Mouse (Mus musculus) midbrain, embryonic 10.5 days (tissue): Measurements from ENCODE around the gene Ucma. TPM values are rescaled to one million over a fixed set of nuclear protein-coding genes. Genes with fewer than 3 reads are reported as not detected.

Source experiments
- DNase-seq: peaks from one replicate; pipeline ENCODE4 v3.0.0-alpha.2; 2017; ENCODE audit warnings: low spot score
- H3K27ac ChIP-seq: fragments of 300-500 bp; sonication (generic); replicated peaks from 2 replicates; pipeline ENCODE4 v1.5.1; 2016; ENCODE audit warnings: mild to moderate bottlenecking
- H3K27me3 ChIP-seq: fragments of 300-500 bp; sonication (generic); 2 replicates; pipeline ENCODE4 v1.6.1; 2016; ENCODE audit warnings: low read depth, mild to moderate bottlenecking; ENCODE audit not compliant: poor library complexity, severe bottlenecking
- H3K36me3 ChIP-seq: fragments of 300-500 bp; sonication (generic); 2 replicates; pipeline ENCODE4 v1.6.1; 2016; ENCODE audit warnings: mild to moderate bottlenecking, moderate library complexity
- H3K4me1 ChIP-seq: fragments of 300-500 bp; sonication (generic); 2 replicates; pipeline ENCODE4 v1.6.1; 2016
- H3K4me3 ChIP-seq: fragments of 300-500 bp; sonication (generic); 2 replicates; pipeline ENCODE4 v1.5.1; 2016; ENCODE audit warnings: mild to moderate bottlenecking, moderate library complexity
- H3K9me3 ChIP-seq: fragments of 300-500 bp; sonication (generic); replicated peaks from 2 replicates; pipeline ENCODE4 v1.6.1; 2016; ENCODE audit warnings: mild to moderate bottlenecking
- WGBS: fragments of 180-500 bp; shearing (Covaris S2); methylation state at CpG from one replicate; pipeline ENCODE4 v1.1.7; 2016; 5-methylcytosine and 5-hydroxymethylcytosine counted together
- polyA plus RNA-seq: library from polyadenylated mRNA; unstranded; fragments of >200 nt; fragmentation: Nextera tagmentation; extraction: Ambion mirVana; gene quantifications from 2 replicates; pipeline ENCODE4 v1.2.1, GENCODE M21; 2016

Gene Ucma
- polyA plus RNA-seq, 1 experiment from 2014 or later = not detected

DNA sequence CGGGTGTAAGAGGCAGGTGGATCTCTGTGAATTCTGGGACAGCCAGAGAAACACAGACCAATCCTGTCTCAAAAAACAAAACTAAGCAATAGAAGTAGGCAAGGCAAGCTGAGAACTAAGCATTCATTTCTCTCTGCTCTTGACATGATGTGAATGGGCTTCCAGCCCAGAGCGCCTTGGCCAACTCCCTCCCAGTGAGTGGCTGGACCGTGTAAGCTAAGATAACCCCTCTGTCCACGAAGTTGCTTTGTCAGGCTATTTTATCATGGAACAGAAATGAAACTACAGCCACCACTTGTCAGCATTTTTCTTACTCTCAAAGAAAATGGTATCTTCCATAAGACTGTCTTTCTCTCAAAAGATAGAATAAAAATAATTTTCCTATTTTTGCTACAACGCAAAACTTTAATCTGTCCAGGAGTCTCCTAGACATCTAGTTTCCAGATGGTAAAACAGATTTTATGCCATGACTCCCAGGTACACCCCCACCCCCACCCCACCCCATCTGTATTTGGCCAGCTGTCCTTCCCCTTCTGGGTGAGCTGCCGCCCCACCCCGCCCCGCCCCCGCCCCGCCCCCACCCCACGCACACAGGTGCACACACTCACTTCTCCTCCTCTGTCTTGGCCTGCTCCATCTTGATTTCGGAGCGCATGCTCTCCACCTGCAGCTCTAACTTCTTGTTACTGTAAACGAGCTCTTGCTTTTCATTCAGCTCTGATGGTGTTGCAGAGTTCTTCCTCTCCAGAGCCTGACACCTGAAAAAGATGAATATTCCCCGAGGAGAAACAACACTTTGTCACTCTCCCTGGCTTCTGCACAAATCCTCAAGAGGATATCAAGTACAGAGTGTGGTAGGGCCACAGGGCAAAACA is 57.9 kb downstream of the Ucma start:
- Histone ChIP-seq H3K27ac (no peak overlapping the region), H3K36me3 (no peaks in the 10 kb centered on the region), H3K27me3 (no peaks in the 10 kb centered on the region), H3K9me3 (no peaks in the 10 kb centered on the region), H3K4me1 (peaks cover 6% of the 10 kb centered on the region; the same call in 1 of the 2 replicates), H3K4me3 (no peak overlapping the region)
- 80% methylated on average over 14 of the region's 15 CpGs for WGBS
- no peak for DNase-seq

DNA sequence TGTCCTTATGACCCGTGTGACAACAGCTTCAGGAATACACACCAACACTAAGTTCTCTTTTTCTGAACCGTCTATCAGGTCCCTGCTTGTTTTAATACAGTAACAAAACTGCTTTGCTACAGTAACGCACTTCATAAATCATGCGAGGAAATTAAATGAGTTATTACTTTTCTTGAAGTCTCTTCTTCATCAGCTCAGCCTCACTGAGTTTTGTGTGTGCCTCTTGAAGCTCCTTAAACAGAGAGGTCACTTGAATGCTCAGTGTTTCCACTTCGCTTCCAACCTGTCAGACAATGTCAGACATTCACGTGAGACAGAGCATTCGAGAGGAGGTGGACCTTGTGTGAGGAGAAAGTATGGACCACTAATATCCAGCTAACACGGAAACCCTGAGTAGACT is 58.9 kb downstream of the Ucma start:
- no peak overlapping the region for H3K27ac ChIP-seq
- peaks cover 6% of the 10 kb centered on the region; the same call in 1 of the 2 replicates for H3K4me1 ChIP-seq
- no peaks in the 10 kb centered on the region for H3K27me3 ChIP-seq
- no peak for DNase-seq
- H3K4me3 ChIP-seq = no peak overlapping the region
- no peaks in the 10 kb centered on the region for H3K9me3 ChIP-seq
- WGBS = 92% methylated on average over 8 of the region's 8 CpGs
- no peaks in the 10 kb centered on the region for H3K36me3 ChIP-seq

DNA sequence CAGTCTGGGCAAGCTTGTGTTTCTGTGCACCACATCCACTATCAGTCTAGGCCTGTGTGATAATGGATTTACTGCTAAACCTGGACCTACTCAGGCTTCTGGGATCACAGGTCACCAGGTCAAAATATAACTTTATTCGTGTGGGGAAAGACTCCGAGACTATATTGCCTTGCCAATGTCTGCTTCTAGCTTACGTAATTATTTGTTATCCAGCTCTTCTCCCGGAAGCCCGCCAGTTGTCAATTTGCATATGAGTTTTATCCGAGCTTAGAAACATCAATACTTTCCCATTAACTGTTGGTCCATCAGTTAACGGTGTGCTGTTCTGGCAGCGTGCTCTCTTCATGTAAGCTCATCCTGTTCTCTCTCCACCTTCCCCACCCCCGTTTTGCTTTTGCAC is 59.3 kb downstream of the Ucma start:
- H3K4me1 ChIP-seq = peaks cover 6% of the 10 kb centered on the region; the same call in 1 of the 2 replicates
- no peak overlapping the region for H3K27ac ChIP-seq
- H3K9me3 ChIP-seq = no peaks in the 10 kb centered on the region
- no peak for DNase-seq
- no peaks in the 10 kb centered on the region for H3K27me3 ChIP-seq
- WGBS = 89% methylated on average over 9 of the region's 9 CpGs
- no peak overlapping the region for H3K4me3 ChIP-seq
- H3K36me3 ChIP-seq = no peaks in the 10 kb centered on the region

Other genes with a start within 250 kb of the Ucma start
- 118 and 124 TPM in 2 replicates for gene Sephs1, start 94.6 kb upstream of the Ucma start, polyA plus RNA-seq
- 36.3 and 41.4 TPM in 2 replicates for gene Phyh, start 57.1 kb upstream of the Ucma start, polyA plus RNA-seq
- gene Mcm10, start 36.7 kb downstream of the Ucma start, polyA plus RNA-seq = 58.9 and 69.2 TPM in 2 replicates
- 3.4 and 4.4 TPM in 2 replicates for gene Optn, start 87.9 kb downstream of the Ucma start, polyA plus RNA-seq
- gene Ccdc3, start 161.7 kb downstream of the Ucma start, polyA plus RNA-seq = 3.6 and 4.4 TPM in 2 replicates